In genomic region chr19:57211444-57212111, GRCm38 (mm10) we compare ENCODE assay signal across 9 mouse cellular contexts.
DNase-seq lines count a peak whose midpoint lies in the region; ATAC-seq and TF ChIP-seq lines count a peak whose summit lies in the region.
"Had no signal": no experiment of that assay in that cellular context is flagged by ENCODE, and none has a peak within 500 bp of the region (broad histone marks: within the 10 kb centered on the region; RNA-seq: fewer than 3 reads in every experiment).

No protein-coding gene starts in this region.

- no peak for TF ChIP-seq EP300 in CH12.LX (IDR thresholded peaks at IDR 0.05; ENCODE audit: low read length)
- peak; percentile 97 for TF ChIP-seq EP300 in heart, adult 2 months (IDR thresholded peaks at IDR 0.05; ENCODE audit: insufficient read depth, low read depth, low read length)

- dilution Hi-C loops in CH12.LX (cut with MboI; ENCODE audit: extremely low pct_ligation_motif_present, extremely low pct_unique_long_range_greater_than_20kb, low sequenced_read_pairs): no loop called here

- no peaks in the 10 kb centered on the region for H3K4me1 ChIP-seq in forebrain, embryonic 13.5 days
- no peaks in the 10 kb centered on the region for H3K4me1 ChIP-seq in forebrain, embryonic 11.5 days (replicated peaks; ENCODE audit: control insufficient read depth, insufficient read depth, low read length)
- H3K4me1 ChIP-seq in CH12.LX (ENCODE audit: control insufficient read depth in 1 of 2, insufficient read depth in 2 of 2): peaks cover 3 to 12% of the 10 kb centered on the region in 2 experiments; a peak in 2 of 4 replicates
- H3K4me1 ChIP-seq in heart, adult 2 months (ENCODE audit: control insufficient read depth, insufficient read depth, low read length): peaks cover 30% of the 10 kb centered on the region
- no peaks in the 10 kb centered on the region for H3K4me1 ChIP-seq in liver, embryonic 11.5 days (replicated peaks; ENCODE audit: control insufficient read depth, insufficient read depth, low read length)

- H3K27me3 ChIP-seq in forebrain, embryonic 13.5 days: no peaks in the 10 kb centered on the region
- H3K27me3 ChIP-seq in forebrain, embryonic 11.5 days (ENCODE audit: control insufficient read depth, insufficient read depth, low read length): no peaks in the 10 kb centered on the region
- no peaks in the 10 kb centered on the region for H3K27me3 ChIP-seq in CH12.LX (replicated peaks)
- no peaks in the 10 kb centered on the region for H3K27me3 ChIP-seq in heart, adult 2 months (ENCODE audit: control insufficient read depth, insufficient read depth, low read length)
- no peaks in the 10 kb centered on the region; the same call in 1 of the 2 replicates for H3K27me3 ChIP-seq in liver, embryonic 11.5 days (replicated peaks; ENCODE audit: control insufficient read depth, insufficient read depth, low read length)

- ATAC-seq in forebrain, embryonic 13.5 days: peak; percentile 45; the same call in 1 of the 2 replicates
- ATAC-seq in forebrain, embryonic 11.5 days (replicated peaks; ENCODE audit: low FRiP score): no peak
- ATAC-seq in liver, embryonic 11.5 days (replicated peaks; ENCODE audit: low FRiP score): no peak

- H3K9me3 ChIP-seq in forebrain, embryonic 13.5 days (replicated peaks): no peaks in the 10 kb centered on the region
- no peaks in the 10 kb centered on the region for H3K9me3 ChIP-seq in forebrain, embryonic 11.5 days (ENCODE audit: control insufficient read depth, low read length)
- no peaks in the 10 kb centered on the region for H3K9me3 ChIP-seq in CH12.LX (replicated peaks; ENCODE audit: low read length)
- no peaks in the 10 kb centered on the region for H3K9me3 ChIP-seq in liver, embryonic 11.5 days (ENCODE audit: control insufficient read depth, low read length)

- peak overlapping the region; percentile 58; the same call in 1 of the 2 replicates for H3K27ac ChIP-seq in forebrain, embryonic 13.5 days
- H3K27ac ChIP-seq in forebrain, embryonic 11.5 days (ENCODE audit: low read depth, low read length): no peak overlapping the region
- H3K27ac ChIP-seq in CH12.LX (ENCODE audit: insufficient read depth, low read depth): no peak overlapping the region
- peak overlapping the region; percentile 76 for H3K27ac ChIP-seq in heart, adult 2 months
- H3K27ac ChIP-seq in liver, embryonic 11.5 days (ENCODE audit: low read depth, low read length): no peak overlapping the region
- H3K27ac ChIP-seq: liver, embryonic 14.5 days had no signal

- DNase-seq in forebrain, embryonic 11.5 days (ENCODE audit: low spot score): no peak
- no peak for DNase-seq in CH12.LX (ENCODE audit: extremely low read depth)
- DNase-seq in heart, adult 2 months: peak; percentile 64 to 82
- peak; percentile 75 for DNase-seq in layer of hippocampus, adult 11-12 months (ENCODE audit: low spot score)
- DNase-seq in lung, postnatal 25 days (ENCODE audit: low spot score): peak; percentile 80
- peak; percentile 28 to 64 for DNase-seq in thymus, postnatal 36 days
- DNase-seq in liver, embryonic 11.5 days (ENCODE audit: low spot score): no peak

- H3K9ac ChIP-seq in forebrain, embryonic 13.5 days: no peak overlapping the region
- no peak overlapping the region for H3K9ac ChIP-seq in forebrain, embryonic 11.5 days (ENCODE audit: low read length)
- no peak overlapping the region for H3K9ac ChIP-seq in CH12.LX (ENCODE audit: insufficient read depth, low read depth)
- H3K9ac ChIP-seq in heart, adult 2 months (ENCODE audit: low read depth, low read length): no peak overlapping the region
- no peak overlapping the region for H3K9ac ChIP-seq in liver, embryonic 11.5 days (ENCODE audit: low read depth, low read length)
- H3K9ac ChIP-seq: liver, embryonic 14.5 days had no signal

- WGBS in forebrain, embryonic 13.5 days: 77% methylated on average over 15 of the region's 15 CpGs
- 82% methylated on average over 15 of the region's 15 CpGs for WGBS in forebrain, embryonic 11.5 days
- WGBS in heart, adult 2 months: 40% methylated on average over 15 of the region's 15 CpGs
- WGBS in liver, embryonic 11.5 days: 56% methylated on average over 15 of the region's 15 CpGs

- no peak overlapping the region for H3K4me3 ChIP-seq in forebrain, embryonic 13.5 days
- H3K4me3 ChIP-seq in forebrain, embryonic 11.5 days (ENCODE audit: low read depth, low read length): no peak overlapping the region
- no peak overlapping the region for H3K4me3 ChIP-seq in CH12.LX (replicated peaks in 1 of 3; ENCODE audit: low read depth in 2 of 3, low read length in 2 of 3, poor library complexity in 1 of 3)
- H3K4me3 ChIP-seq in heart, adult 2 months: no peak overlapping the region
- H3K4me3 ChIP-seq in liver, embryonic 11.5 days (ENCODE audit: low read depth, low read length): no peak overlapping the region

- TF ChIP-seq CTCF in CH12.LX (conservative IDR thresholded peaks at IDR 0.05 in 1 of 2, IDR thresholded peaks at IDR 0.05 in 1 of 2; ENCODE audit: low read depth in 2 of 2, low read length in 2 of 2): no peak
- TF ChIP-seq CTCF in heart, adult 2 months (IDR thresholded peaks at IDR 0.05): peak; percentile 58

- no peaks in the 10 kb centered on the region for H3K79me2 ChIP-seq in CH12.LX (replicated peaks; ENCODE audit: control insufficient read depth, extremely low read depth, insufficient read depth, poor library complexity, severe bottlenecking)
- H3K79me2 ChIP-seq in heart, adult 2 months (replicated peaks; ENCODE audit: control insufficient read depth, insufficient read depth, low read length): peaks cover 6% of the 10 kb centered on the region

- in situ Hi-C loops in CH12.LX (cut with MboI; ENCODE audit: low pct_ligation_motif_present, low pct_unique_long_range_greater_than_20kb, low sequenced_read_pairs): no loop called here

- no peaks in the 10 kb centered on the region for H3K36me3 ChIP-seq in forebrain, embryonic 13.5 days (ENCODE audit: poor library complexity, severe bottlenecking)
- H3K36me3 ChIP-seq in forebrain, embryonic 11.5 days (ENCODE audit: control insufficient read depth, insufficient read depth, low read length): no peaks in the 10 kb centered on the region
- H3K36me3 ChIP-seq in CH12.LX (replicated peaks in 1 of 2; ENCODE audit: control insufficient read depth in 1 of 2, insufficient read depth in 1 of 2, low read length in 1 of 2): no peaks in the 10 kb centered on the region
- peaks cover 25% of the 10 kb centered on the region for H3K36me3 ChIP-seq in heart, adult 2 months (ENCODE audit: control insufficient read depth, insufficient read depth, low read length)
- H3K36me3 ChIP-seq in liver, embryonic 11.5 days (ENCODE audit: control insufficient read depth, insufficient read depth, low read length): no peaks in the 10 kb centered on the region

- no peak overlapping the region for H3K4me2 ChIP-seq in forebrain, embryonic 13.5 days
- no peak overlapping the region for H3K4me2 ChIP-seq in forebrain, embryonic 11.5 days (ENCODE audit: low read depth, low read length, severe bottlenecking)
- H3K4me2 ChIP-seq in CH12.LX (ENCODE audit: insufficient read depth, low read depth, poor library complexity, severe bottlenecking): no peak overlapping the region
- no peak overlapping the region for H3K4me2 ChIP-seq in liver, embryonic 11.5 days

- no peak for TF ChIP-seq POLR2A in CH12.LX (IDR thresholded peaks at IDR 0.05; ENCODE audit: low read depth, low read length)
- TF ChIP-seq POLR2A in heart, adult 2 months (IDR thresholded peaks at IDR 0.05; ENCODE audit: insufficient read depth, low read depth, low read length): no peak

- TF ChIP-seq RAD21 in CH12.LX (IDR thresholded peaks at IDR 0.05; ENCODE audit: low read depth, low read length): no peak

- intact Hi-C loops in heart, adult 2 months (cut with DNase I): loop anchor here (2.0 to 5.0 kb wide), 2 partner anchors 34 to 55 kb away; no protein-coding TSS in a partner anchor

TF ChIP-seq in CH12.LX, 34 proteins besides CTCF, POLR2A, EP300 and RAD21:
- TF ChIP-seq BHLHE40 (IDR thresholded peaks at IDR 0.05; ENCODE audit: low read depth, low read length) (peak; percentile 23; the same call in 1 of the 2 replicates), USF1 (IDR thresholded peaks at IDR 0.05; ENCODE audit: low read depth, low read length) (no peak)

Comparison
In these comparisons a context has a peak if more than half of its experiments do, and no peak if none do; other contexts are left out.
1. H3K27ac ChIP-seq: peak in forebrain, embryonic 13.5 days (single experiment) and heart, adult 2 months (single experiment); none in forebrain, embryonic 11.5 days (single experiment), CH12.LX (single experiment) and liver, embryonic 11.5 days (single experiment).
2. DNase-seq: peak in heart, adult 2 months (2 of 2), layer of hippocampus, adult 11-12 months (single experiment), lung, postnatal 25 days (single experiment) and thymus, postnatal 36 days (2 of 2); none in forebrain, embryonic 11.5 days (single experiment), CH12.LX (single experiment) and liver, embryonic 11.5 days (single experiment).